Mouse (Mus musculus) lung, embryonic 15.5 days (tissue): ENCODE measurements around the gene Sqstm1. TPM values are rescaled to one million over a fixed set of nuclear protein-coding genes. Genes with fewer than 3 reads are reported as not detected.

Source experiments
- ATAC-seq: fragments of 200-750 bp; cut with Nextera tagmentation; 2 replicates; pipeline ENCODE4 v1.8.0; 2017; ENCODE audit warnings: moderate number of reproducible peaks, borderline replicate concordance; ENCODE audit not compliant: low FRiP score, low TSS enrichment; ENCODE audit errors: extremely low read depth
- H3K27ac ChIP-seq: fragments of 300-500 bp; sonication (generic); 2 replicates; pipeline ENCODE4 v1.5.1; 2015; ENCODE audit warnings: moderate library complexity, mild to moderate bottlenecking, inconsistent platforms
- H3K27me3 ChIP-seq: fragments of 300-500 bp; sonication (generic); 2 replicates; pipeline ENCODE4 v1.6.1; 2015; ENCODE audit warnings: inconsistent platforms
- H3K36me3 ChIP-seq: fragments of 300-500 bp; sonication (generic); 2 replicates; pipeline ENCODE4 v1.6.1; 2015; ENCODE audit warnings: inconsistent platforms
- H3K4me1 ChIP-seq: fragments of 300-500 bp; sonication (generic); 2 replicates; pipeline ENCODE4 v1.6.1; 2015; ENCODE audit warnings: inconsistent platforms
- H3K4me2 ChIP-seq: fragments of 300-500 bp; sonication (generic); 2 replicates; pipeline ENCODE4 v1.6.1; 2015; ENCODE audit warnings: inconsistent platforms, mild to moderate bottlenecking, moderate library complexity
- H3K4me3 ChIP-seq: fragments of 300-500 bp; sonication (generic); 2 replicates; pipeline ENCODE4 v1.5.1; 2015; ENCODE audit warnings: mild to moderate bottlenecking, inconsistent platforms
- H3K9ac ChIP-seq: fragments of 300-500 bp; sonication (generic); 2 replicates; pipeline ENCODE4 v1.6.1; 2015; ENCODE audit warnings: inconsistent platforms
- H3K9me3 ChIP-seq: fragments of 300-500 bp; sonication (generic); 2 replicates; pipeline ENCODE4 v1.6.1; 2016; ENCODE audit warnings: inconsistent platforms
- WGBS: fragments of 180-500 bp; shearing (Covaris S2); methylation state at CpG from one replicate; pipeline ENCODE4 v1.1.7; 2015; 5-methylcytosine and 5-hydroxymethylcytosine counted together
- polyA plus RNA-seq: library from polyadenylated mRNA; unstranded; fragments of >200 nt; fragmentation: Nextera tagmentation; extraction: Ambion mirVana; gene quantifications from 2 replicates; pipeline ENCODE4 v1.2.1, GENCODE M21; 2015

The Sqstm1 gene
- polyA plus RNA-seq, 1 experiment from 2014 or later, result 273 TPM

- Histone ChIP-seq H3K4me2 (no peak overlapping the region), H3K27me3 (no peaks in the 10 kb centered on the region), H3K4me1 (peaks cover 50% of the 10 kb centered on the region), H3K9ac (no peak overlapping the region), H3K27ac (no peak overlapping the region), H3K4me3 (no peak overlapping the region), H3K9me3 (no peaks in the 10 kb centered on the region), H3K36me3 (peaks cover 19% of the 10 kb centered on the region)
- no peak for ATAC-seq
- 33% methylated on average over 3 of the region's 3 CpGs for WGBS
Observed at GRCm38 (mm10) chr11:50228772-50229171, 18.1 kb upstream of the Sqstm1 start.

- no peak overlapping the region for H3K27ac ChIP-seq
- 83% methylated on average over 4 of the region's 4 CpGs for WGBS
- no peak overlapping the region for H3K4me2 ChIP-seq
- H3K4me1 ChIP-seq, result peaks cover 52% of the 10 kb centered on the region
- H3K36me3 ChIP-seq, result peaks cover 8% of the 10 kb centered on the region; the same call in 1 of the 2 replicates
- no peak overlapping the region for H3K9ac ChIP-seq
- no peak overlapping the region for H3K4me3 ChIP-seq
- no peak for ATAC-seq
- no peaks in the 10 kb centered on the region for H3K9me3 ChIP-seq
- H3K27me3 ChIP-seq, result no peaks in the 10 kb centered on the region
Observed at GRCm38 (mm10) chr11:50227736-50228135, 17.1 kb upstream of the Sqstm1 start.

GRCm38 (mm10) chr11:50227226-50227625 is 16.6 kb upstream of the Sqstm1 start:
- Histone ChIP-seq H3K4me3 (no peak overlapping the region), H3K4me2 (peak overlapping the region; percentile 97), H3K27ac (peak overlapping the region; percentile 77), H3K27me3 (no peaks in the 10 kb centered on the region), H3K9me3 (no peaks in the 10 kb centered on the region), H3K36me3 (peaks cover 3% of the 10 kb centered on the region; the same call in 1 of the 2 replicates), H3K9ac (no peak overlapping the region), H3K4me1 (peaks cover 52% of the 10 kb centered on the region)
- no peak for ATAC-seq
- WGBS, result 75% methylated on average over 3 of the region's 3 CpGs

- no peak for ATAC-seq
- H3K9ac ChIP-seq, result peak overlapping the region; percentile 97
- H3K36me3 ChIP-seq, result no peaks in the 10 kb centered on the region
- H3K9me3 ChIP-seq, result no peaks in the 10 kb centered on the region
- WGBS, result 29% methylated on average over 2 of the region's 2 CpGs
- H3K4me1 ChIP-seq, result peaks cover 52% of the 10 kb centered on the region
- no peaks in the 10 kb centered on the region for H3K27me3 ChIP-seq
- H3K4me3 ChIP-seq, result peak overlapping the region; percentile 75
- peak overlapping the region; percentile 97 for H3K4me2 ChIP-seq
- H3K27ac ChIP-seq, result peak overlapping the region; percentile 77
Observed at GRCm38 (mm10) chr11:50226406-50226805, 15.8 kb upstream of the Sqstm1 start.

- whole genome bisulfite sequencing, result 1% methylated on average over 34 of the region's 34 CpGs
- H3K4me2 ChIP-seq, result peak overlapping the region; percentile 97
- no peaks in the 10 kb centered on the region for H3K27me3 ChIP-seq
- ATAC-seq, result peak; percentile 21
- H3K4me1 ChIP-seq, result peaks cover 50% of the 10 kb centered on the region
- peak overlapping the region; percentile 75 for H3K4me3 ChIP-seq
- peak overlapping the region; percentile 77 for H3K27ac ChIP-seq
- peak overlapping the region; percentile 97 for H3K9ac ChIP-seq
- H3K36me3 ChIP-seq, result no peaks in the 10 kb centered on the region
- H3K9me3 ChIP-seq, result no peaks in the 10 kb centered on the region
Observed at GRCm38 (mm10) chr11:50225611-50226378, 15.2 kb upstream of the Sqstm1 start.

- H3K4me1 ChIP-seq, result peaks cover 44% of the 10 kb centered on the region
- WGBS, result under 1% methylated on average over 56 of the region's 70 CpGs
- peak overlapping the region; percentile 75 for H3K4me3 ChIP-seq
Observed at GRCm38 (mm10) chr11:50224671-50225530, 14.3 kb upstream of the Sqstm1 start.

GRCm38 (mm10) chr11:50223783-50224662 is 13.4 kb upstream of the Sqstm1 start:
- no peaks in the 10 kb centered on the region for H3K27me3 ChIP-seq
- peak; percentile 8; the same call in 1 of the 2 replicates for ATAC-seq

More at GRCm38 (mm10) chr11:50224671-50225530, 14.3 kb upstream of the Sqstm1 start:
- no peaks in the 10 kb centered on the region for H3K27me3 ChIP-seq
- H3K36me3 ChIP-seq, result no peaks in the 10 kb centered on the region
- H3K4me2 ChIP-seq, result peak overlapping the region; percentile 97
- H3K27ac ChIP-seq, result peak overlapping the region; percentile 77
- H3K9me3 ChIP-seq, result no peaks in the 10 kb centered on the region
- peak; percentile 87 for ATAC-seq
- peak overlapping the region; percentile 97 for H3K9ac ChIP-seq

GRCm38 (mm10) chr11:50222559-50223276 is 12.1 kb upstream of the Sqstm1 start:
- Histone ChIP-seq H3K4me1 (peaks cover 29% of the 10 kb centered on the region), H3K4me2 (no peak overlapping the region), H3K4me3 (no peak overlapping the region), H3K36me3 (no peaks in the 10 kb centered on the region), H3K27ac (no peak overlapping the region), H3K9ac (no peak overlapping the region), H3K9me3 (no peaks in the 10 kb centered on the region), H3K27me3 (no peaks in the 10 kb centered on the region)
- ATAC-seq, result no peak
- 58% methylated on average over 7 of the region's 7 CpGs for WGBS

More at GRCm38 (mm10) chr11:50223783-50224662, 13.4 kb upstream of the Sqstm1 start:
- Histone ChIP-seq H3K4me3 (peak overlapping the region; percentile 75), H3K9me3 (no peaks in the 10 kb centered on the region), H3K27ac (peak overlapping the region; percentile 77), H3K36me3 (no peaks in the 10 kb centered on the region), H3K9ac (peak overlapping the region; percentile 97), H3K4me1 (peaks cover 40% of the 10 kb centered on the region), H3K4me2 (peak overlapping the region; percentile 97)
- 6% methylated on average over 17 of the region's 17 CpGs for WGBS

- no peak overlapping the region for H3K9ac ChIP-seq
- H3K27me3 ChIP-seq, result no peaks in the 10 kb centered on the region
- no peaks in the 10 kb centered on the region for H3K9me3 ChIP-seq
- no peak overlapping the region for H3K27ac ChIP-seq
- ATAC-seq, result no peak
- no peak overlapping the region for H3K4me2 ChIP-seq
- no peak overlapping the region for H3K4me3 ChIP-seq
- H3K36me3 ChIP-seq, result no peaks in the 10 kb centered on the region
- WGBS, result 44% methylated on average over 2 of the region's 2 CpGs
- H3K4me1 ChIP-seq, result peaks cover 27% of the 10 kb centered on the region
Observed at GRCm38 (mm10) chr11:50219833-50220232, 9.2 kb upstream of the Sqstm1 start.

GRCm38 (mm10) chr11:50217811-50218210 is 7.2 kb upstream of the Sqstm1 start:
- WGBS, result 47% methylated on average over 4 of the region's 4 CpGs
- Histone ChIP-seq H3K4me2 (no peak overlapping the region), H3K27ac (no peak overlapping the region), H3K4me1 (peaks cover 23% of the 10 kb centered on the region), H3K27me3 (no peaks in the 10 kb centered on the region), H3K36me3 (no peaks in the 10 kb centered on the region), H3K9ac (no peak overlapping the region), H3K4me3 (no peak overlapping the region), H3K9me3 (no peaks in the 10 kb centered on the region)
- ATAC-seq, result no peak
